Mouse (Mus musculus) hindbrain, embryonic 10.5 days (tissue): ENCODE data around the gene Nfia. TPM values are rescaled to one million over a fixed set of nuclear protein-coding genes. Genes with fewer than 3 reads are reported as not detected.

ENCODE experiments used
- DNase-seq: peaks from one replicate; pipeline ENCODE4 v3.0.0-alpha.2; 2017; ENCODE audit warnings: low spot score
- H3K27ac ChIP-seq: fragments of 300-500 bp; sonication (generic); 2 replicates; pipeline ENCODE4 v1.5.1; 2016; ENCODE audit warnings: mild to moderate bottlenecking, moderate library complexity
- H3K27me3 ChIP-seq: fragments of 300-500 bp; sonication (generic); 2 replicates; pipeline ENCODE4 v1.6.1; 2016; ENCODE audit warnings: mild to moderate bottlenecking; ENCODE audit not compliant: poor library complexity, insufficient read depth, severe bottlenecking
- H3K36me3 ChIP-seq: fragments of 300-500 bp; sonication (generic); 2 replicates; pipeline ENCODE4 v1.6.1; 2016; ENCODE audit warnings: mild to moderate bottlenecking, moderate library complexity
- H3K4me1 ChIP-seq: fragments of 300-500 bp; sonication (generic); replicated peaks from 2 replicates; pipeline ENCODE4 v1.6.1; 2016; ENCODE audit warnings: mild to moderate bottlenecking
- H3K4me3 ChIP-seq: fragments of 300-500 bp; sonication (generic); 2 replicates; pipeline ENCODE4 v1.5.1; 2016; ENCODE audit warnings: mild to moderate bottlenecking, moderate library complexity
- H3K9me3 ChIP-seq: fragments of 300-500 bp; sonication (generic); 2 replicates; pipeline ENCODE4 v1.6.1; 2016; ENCODE audit warnings: mild to moderate bottlenecking, moderate library complexity
- WGBS: fragments of 180-500 bp; shearing (Covaris S2); methylation state at CpG from one replicate; pipeline ENCODE4 v1.1.7; 2016; 5-methylcytosine and 5-hydroxymethylcytosine counted together
- polyA plus RNA-seq: library from polyadenylated mRNA; unstranded; fragments of >200 nt; fragmentation: Nextera tagmentation; extraction: Ambion mirVana; gene quantifications from 2 replicates; pipeline ENCODE4 v1.2.1, GENCODE M21; 2016

The Nfia gene
- polyA plus RNA-seq, 1 experiment from 2014 or later, result 17.5 TPM

GRCm38 (mm10) chr4:98050781-98051180, 278.2 kb downstream of the Nfia start:
- WGBS, result 61% methylated on average over 10 of the region's 10 CpGs
- 0 out of 2 replicates have a peak overlapping the region, but pooled peaks have one; percentile 45 for H3K27ac ChIP-seq
- no peaks in the 10 kb centered on the region for H3K36me3 ChIP-seq
- H3K4me3 ChIP-seq, result no peak overlapping the region
- no peaks in the 10 kb centered on the region for H3K9me3 ChIP-seq
- peaks cover 23% of the 10 kb centered on the region for H3K4me1 ChIP-seq
- H3K27me3 ChIP-seq, result no peaks in the 10 kb centered on the region
- DNase-seq, result no peak

GRCm38 (mm10) chr4:98051326-98051725, 278.8 kb downstream of the Nfia start:
- no peaks in the 10 kb centered on the region for H3K9me3 ChIP-seq
- no peaks in the 10 kb centered on the region for H3K36me3 ChIP-seq
- peaks cover 23% of the 10 kb centered on the region for H3K4me1 ChIP-seq
- 71% methylated on average over 3 of the region's 3 CpGs for WGBS
- no peak overlapping the region for H3K4me3 ChIP-seq
- H3K27ac ChIP-seq, result 0 out of 2 replicates have a peak overlapping the region, but pooled peaks have one; percentile 45
- H3K27me3 ChIP-seq, result no peaks in the 10 kb centered on the region
- no peak for DNase-seq

- no peaks in the 10 kb centered on the region for H3K9me3 ChIP-seq
- DNase-seq, result no peak
- H3K27ac ChIP-seq, result no peak overlapping the region
- no peak overlapping the region for H3K4me3 ChIP-seq
- H3K36me3 ChIP-seq, result no peaks in the 10 kb centered on the region
- 91% methylated on average over 4 of the region's 4 CpGs for WGBS
- peaks cover 16% of the 10 kb centered on the region for H3K4me1 ChIP-seq
- H3K27me3 ChIP-seq, result no peaks in the 10 kb centered on the region
These were observed 282.5 kb downstream of the Nfia start for GRCm38 (mm10) chr4:98055036-98055435.

- H3K4me1 ChIP-seq, result 0 out of 2 replicates have a peak, but pooled peaks cover 3% of the 10 kb centered on the region
- H3K4me3 ChIP-seq, result no peak overlapping the region
- 91% methylated on average over 7 of the region's 7 CpGs for WGBS
- H3K9me3 ChIP-seq, result no peaks in the 10 kb centered on the region
- H3K27ac ChIP-seq, result no peak overlapping the region
- H3K36me3 ChIP-seq, result no peaks in the 10 kb centered on the region
- H3K27me3 ChIP-seq, result no peaks in the 10 kb centered on the region
- DNase-seq, result no peak
These were observed 284.0 kb downstream of the Nfia start for GRCm38 (mm10) chr4:98056396-98057020.

GRCm38 (mm10) chr4:98057246-98057645, 284.7 kb downstream of the Nfia start:
- Histone ChIP-seq H3K9me3 (no peaks in the 10 kb centered on the region), H3K27ac (no peak overlapping the region), H3K36me3 (no peaks in the 10 kb centered on the region), H3K27me3 (no peaks in the 10 kb centered on the region), H3K4me3 (no peak overlapping the region), H3K4me1 (no peaks in the 10 kb centered on the region)
- 89% methylated on average over 12 of the region's 12 CpGs for WGBS
- no peak for DNase-seq

- 82% methylated on average over 4 of the region's 4 CpGs for WGBS
These were observed 285.2 kb downstream of the Nfia start for GRCm38 (mm10) chr4:98057721-98058120.

GRCm38 (mm10) chr4:98058182-98058581, 285.6 kb downstream of the Nfia start:
- no peak for DNase-seq
- Histone ChIP-seq H3K9me3 (no peaks in the 10 kb centered on the region), H3K27me3 (no peaks in the 10 kb centered on the region), H3K4me1 (no peaks in the 10 kb centered on the region), H3K27ac (no peak overlapping the region), H3K4me3 (no peak overlapping the region), H3K36me3 (no peaks in the 10 kb centered on the region; the same call in 1 of the 2 replicates)

More at GRCm38 (mm10) chr4:98057721-98058120, 285.2 kb downstream of the Nfia start:
- Histone ChIP-seq H3K9me3 (no peaks in the 10 kb centered on the region), H3K27ac (no peak overlapping the region), H3K4me3 (no peak overlapping the region), H3K4me1 (no peaks in the 10 kb centered on the region), H3K36me3 (no peaks in the 10 kb centered on the region), H3K27me3 (no peaks in the 10 kb centered on the region)
- no peak for DNase-seq

- H3K4me3 ChIP-seq, result no peak overlapping the region
- peaks cover 10% of the 10 kb centered on the region for H3K36me3 ChIP-seq
- H3K4me1 ChIP-seq, result no peaks in the 10 kb centered on the region
- no peaks in the 10 kb centered on the region for H3K27me3 ChIP-seq
- no peak overlapping the region for H3K27ac ChIP-seq
- DNase-seq, result no peak
- WGBS, result 54% methylated on average over 1 of the region's 1 CpGs
- H3K9me3 ChIP-seq, result no peaks in the 10 kb centered on the region
These were observed 288.1 kb downstream of the Nfia start for GRCm38 (mm10) chr4:98060601-98061000.

- Histone ChIP-seq H3K4me3 (no peak overlapping the region), H3K27me3 (no peaks in the 10 kb centered on the region), H3K36me3 (peaks cover 11% of the 10 kb centered on the region), H3K27ac (no peak overlapping the region), H3K4me1 (no peaks in the 10 kb centered on the region), H3K9me3 (no peaks in the 10 kb centered on the region)
- 87% methylated on average over 1 of the region's 1 CpGs for WGBS
- DNase-seq, result no peak
These were observed 288.6 kb downstream of the Nfia start for GRCm38 (mm10) chr4:98061086-98061485.

GRCm38 (mm10) chr4:98063280-98063679, 290.7 kb downstream of the Nfia start:
- H3K36me3 ChIP-seq, result peaks cover 17% of the 10 kb centered on the region
- H3K9me3 ChIP-seq, result no peaks in the 10 kb centered on the region
- H3K4me1 ChIP-seq, result no peaks in the 10 kb centered on the region
- H3K4me3 ChIP-seq, result no peak overlapping the region
- H3K27me3 ChIP-seq, result no peaks in the 10 kb centered on the region
- 82% methylated on average over 3 of the region's 3 CpGs for WGBS
- no peak overlapping the region for H3K27ac ChIP-seq
- no peak for DNase-seq

- Histone ChIP-seq H3K27me3 (no peaks in the 10 kb centered on the region), H3K4me3 (no peak overlapping the region), H3K9me3 (no peaks in the 10 kb centered on the region), H3K36me3 (no peaks in the 10 kb centered on the region), H3K4me1 (no peaks in the 10 kb centered on the region), H3K27ac (no peak overlapping the region)
- WGBS, result 88% methylated on average over 7 of the region's 7 CpGs
- DNase-seq, result no peak
These were observed 303.6 kb downstream of the Nfia start for GRCm38 (mm10) chr4:98076106-98076505.

- Histone ChIP-seq H3K27ac (no peak overlapping the region), H3K9me3 (no peaks in the 10 kb centered on the region), H3K4me1 (no peaks in the 10 kb centered on the region), H3K36me3 (no peaks in the 10 kb centered on the region), H3K27me3 (no peaks in the 10 kb centered on the region), H3K4me3 (no peak overlapping the region)
- DNase-seq, result no peak
- 81% methylated on average over 7 of the region's 7 CpGs for WGBS
These were observed 304.1 kb downstream of the Nfia start for GRCm38 (mm10) chr4:98076624-98077023.

- H3K27me3 ChIP-seq, result no peaks in the 10 kb centered on the region
- 35% methylated on average over 1 of the region's 1 CpGs for WGBS
- H3K4me1 ChIP-seq, result no peaks in the 10 kb centered on the region
- no peaks in the 10 kb centered on the region for H3K36me3 ChIP-seq
- H3K9me3 ChIP-seq, result no peaks in the 10 kb centered on the region
- DNase-seq, result no peak
- no peak overlapping the region for H3K27ac ChIP-seq
- no peak overlapping the region for H3K4me3 ChIP-seq
These were observed 308.1 kb downstream of the Nfia start for GRCm38 (mm10) chr4:98080586-98080985.

GRCm38 (mm10) chr4:98081962-98082361, 309.4 kb downstream of the Nfia start:
- Histone ChIP-seq H3K4me3 (no peak overlapping the region), H3K36me3 (no peaks in the 10 kb centered on the region), H3K27ac (no peak overlapping the region), H3K27me3 (no peaks in the 10 kb centered on the region), H3K4me1 (0 out of 2 replicates have a peak, but pooled peaks cover 3% of the 10 kb centered on the region), H3K9me3 (no peaks in the 10 kb centered on the region)
- DNase-seq, result no peak
- WGBS, result 56% methylated on average over 1 of the region's 1 CpGs
